Mouse (Mus musculus) bone marrow macrophage, adult 2 months (primary cell): ENCODE measurements around the gene Mroh9. TPM values are rescaled to one million over a fixed set of nuclear protein-coding genes. Genes with fewer than 3 reads are reported as not detected.

ENCODE experiments used
- H3K27ac ChIP-seq: 2 replicates; pipeline ENCODE4 v1.5.1; 2012; ENCODE audit warnings: low read depth, low read length; ENCODE audit not compliant: insufficient read depth
- H3K4me1 ChIP-seq: 2 replicates; pipeline ENCODE4 v1.6.1; 2012; ENCODE audit warnings: low read length; ENCODE audit not compliant: control insufficient read depth, insufficient read depth
- H3K4me3 ChIP-seq: 2 replicates; pipeline ENCODE4 v1.5.1; 2012; ENCODE audit warnings: mild to moderate bottlenecking, low read length, moderate library complexity; ENCODE audit not compliant: insufficient read depth
- CTCF ChIP-seq: IDR thresholded peaks from 2 replicates; pipeline ENCODE4 v1.5.1; 2012; ENCODE audit warnings: low read depth, mild to moderate bottlenecking, low read length, moderate library complexity
- POLR2A ChIP-seq: IDR thresholded peaks from 2 replicates; pipeline ENCODE4 v1.6.1; 2012; ENCODE audit warnings: mild to moderate bottlenecking, low read depth, low read length, borderline replicate concordance
- polyA plus RNA-seq: library from polyadenylated mRNA; stranded (reverse); fragments of >200 nt; gene quantifications from 2 replicates; pipeline ENCODE4 v1.2.4, GENCODE M21; 2012; ENCODE audit not compliant: missing spikeins, insufficient read depth, insufficient read length

The Mroh9 gene
- polyA plus RNA-seq, 1 experiment = not detected

DNA sequence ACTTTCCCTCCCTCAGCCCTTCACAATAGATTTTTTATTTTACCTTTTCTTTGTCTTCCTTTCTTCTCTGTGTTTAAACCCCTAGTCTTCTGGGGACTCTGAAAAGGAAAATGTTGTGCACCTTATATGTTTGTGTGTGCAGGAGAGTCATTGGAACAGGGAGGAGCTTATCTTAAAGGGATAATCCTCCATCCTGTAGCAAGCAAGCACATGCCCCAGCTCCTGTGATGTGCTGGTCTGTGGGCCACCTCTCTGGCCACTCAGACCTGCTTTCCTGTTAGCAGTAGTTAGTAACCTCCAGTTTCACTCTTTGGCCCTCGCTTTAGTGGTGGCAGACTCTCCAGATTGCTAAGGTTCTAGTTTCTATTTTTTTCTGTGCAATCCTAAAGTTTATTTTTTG lies 101.0 kb downstream of the Mroh9 start, which contains the start of gene Fmo3:
Gene Fmo3 (minus strand): TSS at position 101 of the 400 bp plus-strand sequence.
- Histone ChIP-seq H3K4me3 (no peak within 1 kb of the TSS), H3K4me1 (no peaks in the 10 kb centered on the region), H3K27ac (no peak within 1 kb of the TSS)
- no peak for TF ChIP-seq CTCF
- TF ChIP-seq POLR2A = no peak

Other genes with a start within 250 kb of the Mroh9 start
- gene Fmo1, start 219.1 kb downstream of the Mroh9 start, polyA plus RNA-seq = not detected in 2 replicates
- gene Fmo2, start 186.9 kb downstream of the Mroh9 start, polyA plus RNA-seq = not detected in 2 replicates
- not detected in 2 replicates for gene Fmo6, start 148.2 kb downstream of the Mroh9 start, polyA plus RNA-seq
- not detected in 2 replicates for gene Fmo3, start 101.1 kb downstream of the Mroh9 start, polyA plus RNA-seq
- gene Prrx1, start 228.0 kb upstream of the Mroh9 start, polyA plus RNA-seq = 1.6 and 1.7 TPM in 2 replicates